Mouse (Mus musculus): ENCODE data around the gene Slc26a6. TPM values are rescaled to one million over a fixed set of nuclear protein-coding genes. Genes with fewer than 3 reads are reported as not detected.
A peak's percentile ranks its signal among the peaks of the same experiment; 100 is the strongest.

Slc26a6 gene
- total RNA-seq, 2 experiments from 2014 or later: 4.7 to 11.7 TPM

- peak; percentile 72 for ATAC-seq (replicated peaks; ENCODE audit: poor library complexity)
Measured at GRCm38 (mm10) chr9:108842989-108843388, 10.1 kb upstream of the Slc26a6 start.

- ATAC-seq (replicated peaks; ENCODE audit: poor library complexity): no peak
Measured at GRCm38 (mm10) chr9:108845390-108845789, 7.7 kb upstream of the Slc26a6 start.

- no peak for ATAC-seq (replicated peaks; ENCODE audit: poor library complexity)
Measured at GRCm38 (mm10) chr9:108847374-108847773, 5.7 kb upstream of the Slc26a6 start.

GRCm38 (mm10) chr9:108848419-108848818 is 4.7 kb upstream of the Slc26a6 start:
- no peak for ATAC-seq (replicated peaks; ENCODE audit: poor library complexity)

GRCm38 (mm10) chr9:108853635-108854240 is 655 bp downstream of the Slc26a6 start:
- ATAC-seq (replicated peaks; ENCODE audit: poor library complexity): peak; percentile 89

- peak; percentile 88 for ATAC-seq (replicated peaks; ENCODE audit: poor library complexity)
Measured at GRCm38 (mm10) chr9:108854241-108854696, 1.2 kb downstream of the Slc26a6 start.

- ATAC-seq (replicated peaks; ENCODE audit: poor library complexity): no peak
Measured at GRCm38 (mm10) chr9:108855335-108855734, 2.3 kb downstream of the Slc26a6 start.

- ATAC-seq (replicated peaks; ENCODE audit: poor library complexity): no peak
Measured at GRCm38 (mm10) chr9:108858792-108859527, 5.9 kb downstream of the Slc26a6 start.

GRCm38 (mm10) chr9:108912308-108912707 is 59.2 kb downstream of the Slc26a6 start:
- no peak for ATAC-seq (replicated peaks; ENCODE audit: poor library complexity)

GRCm38 (mm10) chr9:108913161-108913560 is 60.1 kb downstream of the Slc26a6 start:
- no peak for ATAC-seq (replicated peaks; ENCODE audit: poor library complexity)

GRCm38 (mm10) chr9:108913621-108914020 is 60.5 kb downstream of the Slc26a6 start:
- ATAC-seq (replicated peaks; ENCODE audit: poor library complexity): no peak

GRCm38 (mm10) chr9:108914491-108914890 is 61.4 kb downstream of the Slc26a6 start, which contains the start of gene Tmem89:
Tmem89 (plus strand) TSS chr9:108914619.
- no peak for ATAC-seq (replicated peaks; ENCODE audit: poor library complexity)

GRCm38 (mm10) chr9:108925897-108926296 is 72.8 kb downstream of the Slc26a6 start:
- peak; percentile 85 for ATAC-seq (replicated peaks; ENCODE audit: poor library complexity)

- no peak for ATAC-seq (replicated peaks; ENCODE audit: poor library complexity)
Measured at GRCm38 (mm10) chr9:108928424-108928823, 75.3 kb downstream of the Slc26a6 start.

- ATAC-seq (replicated peaks; ENCODE audit: poor library complexity): peak; percentile 33
Measured at GRCm38 (mm10) chr9:108935991-108936390, 82.9 kb downstream of the Slc26a6 start.

GRCm38 (mm10) chr9:108936418-108937364 is 83.6 kb downstream of the Slc26a6 start, which contains the start of gene Uqcrc1:
Uqcrc1 (plus strand) TSS chr9:108936633.
- ATAC-seq (replicated peaks; ENCODE audit: poor library complexity): peak; percentile 91

GRCm38 (mm10) chr9:108945111-108945510 is 92.0 kb downstream of the Slc26a6 start:
- no peak for ATAC-seq (replicated peaks; ENCODE audit: poor library complexity)

- ATAC-seq (replicated peaks; ENCODE audit: poor library complexity): peak; percentile 21; the same call in 1 of the 2 replicates
Measured at GRCm38 (mm10) chr9:108945608-108946007, 92.5 kb downstream of the Slc26a6 start.

GRCm38 (mm10) chr9:108949231-108949966 is 96.3 kb downstream of the Slc26a6 start:
- no peak for ATAC-seq (replicated peaks; ENCODE audit: poor library complexity)
